Mouse (Mus musculus): Measurements from ENCODE around the gene Psmb11. TPM values are rescaled to one million over a fixed set of nuclear protein-coding genes. Genes with fewer than 3 reads are reported as not detected.

Gene Psmb11
- total and polyA plus RNA-seq, 3 experiments: not detected

DNA sequence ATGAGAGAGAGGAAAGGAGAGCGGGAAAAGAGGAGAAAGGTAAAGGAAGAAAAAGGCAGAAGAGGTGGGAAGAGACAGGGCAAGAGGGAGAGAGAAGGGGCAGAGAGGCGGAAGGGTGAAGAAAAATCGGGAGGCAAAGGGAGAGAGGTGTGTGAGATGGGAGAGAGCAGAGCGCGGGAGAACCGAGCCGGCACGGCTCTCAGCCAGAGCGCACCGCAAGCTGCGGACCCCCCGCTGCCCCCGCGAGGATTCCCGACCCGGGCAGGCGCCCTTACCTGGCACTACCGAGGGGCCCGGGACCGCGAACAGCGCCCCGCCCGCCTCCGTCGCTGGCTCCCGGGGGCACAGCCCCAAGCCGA, 19.7 kb downstream of the Psmb11 start, which contains the start of gene Gm17606:
Gene Gm17606, plus strand, starts transcription at position 7 of the 359 bp plus-strand sequence.
- DNase-seq: no peak

DNA sequence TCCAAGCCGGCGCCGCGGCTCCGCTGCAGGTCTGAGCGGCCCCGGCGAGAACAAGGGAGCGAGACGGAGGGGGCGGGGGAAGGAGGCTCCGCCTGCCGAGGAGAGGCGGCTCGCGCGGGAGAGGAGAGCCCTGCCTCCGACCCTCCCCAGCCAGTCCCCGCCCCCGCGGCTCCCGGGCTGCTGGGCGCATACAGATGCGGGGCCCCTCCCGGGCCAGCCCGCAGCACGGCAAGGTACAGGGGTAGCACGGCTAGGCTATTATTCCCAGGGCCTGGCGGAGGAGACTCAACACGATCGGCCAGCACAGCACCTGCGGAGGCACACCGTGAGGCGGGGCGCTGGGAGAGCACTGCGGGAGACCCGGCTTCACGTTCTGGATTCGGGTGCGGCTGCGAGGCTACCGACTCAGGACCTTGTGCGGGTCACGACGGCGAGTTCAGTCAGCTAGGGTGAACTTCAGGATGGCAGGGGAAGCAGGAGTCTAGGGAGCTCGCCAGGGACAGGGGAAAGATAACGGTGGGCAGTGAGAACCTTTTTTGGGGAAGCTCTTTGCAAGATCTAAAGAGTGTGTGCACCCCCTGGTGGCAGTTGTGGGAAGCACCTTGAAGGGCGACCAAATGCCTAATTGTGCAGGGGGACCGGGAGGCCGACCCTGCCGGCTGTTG, 20.2 kb downstream of the Psmb11 start, which contains the start of gene Cdh24:
Gene Cdh24, minus strand, starts transcription at position 60 of the 665 bp plus-strand sequence.
- DNase-seq: peak; percentile 95

DNA sequence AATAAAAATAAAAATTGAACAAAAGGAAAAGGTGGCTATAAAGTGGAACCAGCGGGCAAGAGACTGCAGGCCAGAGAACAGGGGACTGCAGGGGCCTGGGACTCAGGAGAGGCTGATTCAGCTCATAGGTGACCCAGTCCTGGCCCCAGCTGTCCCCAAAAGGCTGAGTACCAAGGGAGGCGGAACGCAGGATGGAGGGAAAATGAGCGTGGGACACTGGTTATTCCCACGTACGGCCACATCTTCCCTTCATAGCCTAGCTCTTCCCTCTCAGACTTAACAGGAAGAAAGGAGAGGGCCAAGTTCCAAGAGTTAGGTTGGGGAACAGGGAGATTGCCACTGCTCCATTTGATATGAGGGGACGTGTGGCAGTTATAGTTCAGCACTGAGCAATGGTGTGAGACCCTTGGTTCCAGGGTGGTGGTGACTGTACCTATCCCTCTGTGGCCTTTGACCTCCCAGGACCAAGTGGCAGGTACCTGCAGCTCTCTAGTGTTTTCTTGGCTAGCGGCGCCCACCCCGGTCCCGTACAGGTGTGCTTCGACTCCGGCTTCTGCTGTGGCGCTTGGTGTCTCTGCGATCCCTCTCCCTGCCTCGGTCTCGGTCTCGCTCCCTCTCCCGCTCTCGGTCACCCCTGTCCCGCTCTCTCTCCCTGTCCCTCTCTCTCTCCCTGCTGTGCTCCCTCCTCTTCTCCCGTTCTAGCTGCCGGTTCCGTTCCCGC, 21.2 kb downstream of the Psmb11 start:
- DNase-seq: no peak

DNA sequence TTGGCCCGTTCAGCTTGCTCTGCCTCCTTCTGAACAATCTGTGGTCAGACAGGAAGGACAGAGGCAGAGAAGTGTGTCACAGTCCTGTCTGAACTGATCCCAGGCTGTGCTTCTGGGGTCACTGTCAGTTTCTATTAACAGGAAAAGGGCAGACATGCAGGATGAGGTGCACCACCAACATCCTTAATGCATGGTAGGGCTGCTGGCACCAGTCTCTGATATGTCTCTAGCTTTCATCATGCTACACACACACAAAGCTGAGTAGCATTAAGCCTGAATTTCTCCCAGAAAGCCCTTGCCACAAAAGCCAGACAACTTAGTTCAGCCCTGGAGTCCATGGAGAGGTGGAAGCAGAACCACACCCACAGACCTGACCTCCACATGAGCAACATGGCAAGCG, 21.8 kb downstream of the Psmb11 start:
- no peak for DNase-seq

DNA sequence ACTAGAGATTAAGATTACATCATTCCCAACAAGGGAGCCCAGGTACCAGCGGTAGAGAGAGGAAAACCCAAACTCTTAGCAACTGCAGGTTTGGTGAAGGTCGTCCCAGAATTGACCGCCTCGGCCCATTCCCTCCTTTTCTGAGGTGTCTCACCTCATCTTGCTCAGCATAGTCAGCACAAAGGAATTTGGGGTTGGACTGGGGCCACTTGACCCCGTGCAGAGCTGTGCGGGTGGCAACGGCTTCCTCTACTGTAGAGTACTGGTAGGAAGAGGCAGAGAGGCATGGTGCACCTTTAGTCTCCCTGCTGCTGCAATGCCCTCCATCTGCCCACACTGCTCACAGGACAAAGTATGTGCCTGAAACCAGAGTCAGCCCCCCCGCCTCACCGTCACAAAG, 23.1 kb downstream of the Psmb11 start:
- DNase-seq: peak; percentile 61

DNA sequence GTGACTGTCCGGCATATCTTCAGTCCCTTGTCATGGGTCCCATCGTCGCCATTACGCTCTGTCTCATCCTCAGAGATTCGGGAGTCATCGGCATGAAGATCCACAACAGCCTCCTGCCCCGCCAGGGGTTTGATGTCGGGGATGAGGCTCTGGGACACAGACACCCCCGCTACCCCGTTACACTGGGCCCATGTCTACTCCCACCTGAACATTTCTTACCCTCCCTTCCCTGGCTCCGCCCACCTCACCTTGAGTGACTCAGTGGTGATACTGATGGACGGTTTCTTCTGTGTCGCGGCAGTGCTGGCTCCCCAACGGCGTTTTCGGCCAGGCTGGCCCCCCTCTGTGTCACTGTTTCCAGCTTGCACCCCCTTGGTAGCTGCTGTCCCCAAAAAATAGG, 25.2 kb downstream of the Psmb11 start:
- DNase-seq: no peak

DNA sequence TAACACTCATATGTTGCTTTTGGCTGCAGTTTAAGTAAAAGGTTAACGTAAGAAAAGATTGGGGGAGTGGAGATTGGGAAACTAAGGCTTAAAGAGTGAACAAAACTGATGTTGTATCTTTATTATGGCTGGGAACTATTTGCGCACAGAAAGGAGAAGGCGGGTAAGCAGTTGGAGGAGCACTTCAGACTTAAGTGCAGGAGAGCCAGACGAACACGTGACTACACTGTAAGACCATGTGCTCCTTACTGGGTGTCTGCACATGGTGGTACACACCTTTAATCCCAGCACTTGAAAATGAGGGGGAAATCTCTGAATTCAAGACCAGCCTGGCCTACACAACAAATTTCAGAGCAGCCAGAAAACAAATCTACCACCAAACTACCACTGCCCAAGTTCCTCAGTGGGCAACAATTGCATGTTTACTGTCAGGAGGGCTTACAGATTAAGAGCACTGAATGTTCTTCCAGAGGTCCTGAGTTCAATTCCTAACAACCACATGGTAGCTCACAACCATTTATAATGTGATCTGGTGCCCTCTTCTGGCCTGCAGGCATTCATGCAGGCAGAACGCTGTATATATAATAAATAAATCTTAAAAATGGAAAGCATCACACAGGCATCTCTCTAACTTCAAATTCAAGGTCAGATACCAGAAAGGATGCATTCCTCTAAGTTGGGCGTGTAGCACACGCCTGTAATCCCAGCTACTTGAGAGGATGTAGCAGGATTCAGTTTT, 25.8 kb downstream of the Psmb11 start:
- DNase-seq: no peak

DNA sequence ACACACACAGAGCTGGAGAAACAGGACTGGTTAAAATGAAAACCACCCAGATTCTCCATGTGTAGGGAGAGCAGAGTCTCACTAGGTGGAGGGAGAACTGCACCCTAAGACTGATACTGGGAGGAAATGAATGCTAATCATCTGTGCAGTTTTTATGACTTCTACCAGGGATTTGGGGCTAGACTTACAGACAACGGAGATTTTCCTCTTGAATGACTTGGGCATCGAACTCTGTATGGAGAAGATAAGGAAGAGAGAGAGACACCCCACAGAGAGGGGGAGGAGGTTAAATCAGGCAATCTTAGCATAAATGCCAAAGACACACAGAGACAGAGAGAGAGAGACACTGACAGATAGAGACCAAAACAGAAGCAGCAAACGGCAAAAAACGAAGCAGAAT, 26.7 kb downstream of the Psmb11 start:
- DNase-seq: no peak

DNA sequence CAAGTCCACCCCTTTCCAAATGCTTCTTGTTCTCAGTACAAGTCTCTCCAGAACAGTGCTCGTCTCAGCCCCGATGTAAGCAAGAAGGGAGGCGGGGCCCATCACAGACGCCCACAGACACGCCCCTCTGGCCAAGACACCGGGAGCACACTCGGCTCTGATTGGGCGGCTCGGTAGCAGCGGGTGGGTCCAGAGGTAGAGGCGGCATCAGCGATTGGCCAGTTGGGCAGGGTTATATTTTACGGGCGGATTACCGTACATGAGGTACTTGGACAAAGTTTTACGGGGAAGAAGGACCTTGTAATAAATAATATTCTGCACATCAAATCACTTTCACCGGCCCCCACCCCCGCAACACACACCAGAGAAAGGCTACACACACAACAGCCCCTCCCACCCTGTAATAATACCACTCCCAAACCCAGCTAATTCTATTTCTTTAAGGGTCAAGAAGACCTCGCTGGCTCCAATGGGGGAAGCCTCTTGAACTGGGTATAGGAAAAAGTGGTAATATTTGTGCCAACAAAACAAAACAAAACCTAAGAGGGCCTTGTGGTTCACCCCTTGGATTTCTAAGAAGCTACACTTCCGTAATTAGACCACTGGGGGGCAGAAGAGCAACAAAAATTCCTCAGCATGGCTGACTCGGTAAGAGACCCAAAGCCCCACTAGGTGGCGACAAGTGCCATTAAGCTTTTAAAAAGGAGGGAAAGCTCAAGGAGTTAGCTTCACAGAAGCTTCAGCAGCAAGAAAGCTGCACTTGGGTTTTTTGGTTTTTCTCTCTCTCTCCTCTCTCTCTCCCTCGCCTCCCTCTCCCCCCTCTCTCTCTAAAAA, 29.6 kb downstream of the Psmb11 start:
- peak; percentile 86 for DNase-seq

DNA sequence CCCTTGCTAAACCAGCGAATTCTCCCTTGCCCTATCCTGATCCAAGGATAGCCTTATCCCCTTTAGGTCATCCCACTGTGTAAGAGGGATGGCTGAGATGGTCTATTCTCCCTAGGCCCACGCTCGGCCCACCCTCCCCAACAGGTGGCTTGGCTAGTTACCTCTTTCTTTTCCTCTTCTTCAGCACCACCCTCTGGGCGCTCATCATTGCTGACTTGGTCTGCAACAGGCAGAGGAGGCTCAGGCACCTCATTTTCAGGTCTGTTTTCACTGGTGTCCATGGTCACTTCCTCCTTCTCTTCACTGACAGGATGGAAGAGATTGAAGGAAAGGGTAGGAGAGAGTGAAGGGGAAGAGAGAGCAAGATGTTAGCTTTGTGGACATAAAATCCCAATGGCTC, 30.3 kb downstream of the Psmb11 start:
- no peak for DNase-seq

DNA sequence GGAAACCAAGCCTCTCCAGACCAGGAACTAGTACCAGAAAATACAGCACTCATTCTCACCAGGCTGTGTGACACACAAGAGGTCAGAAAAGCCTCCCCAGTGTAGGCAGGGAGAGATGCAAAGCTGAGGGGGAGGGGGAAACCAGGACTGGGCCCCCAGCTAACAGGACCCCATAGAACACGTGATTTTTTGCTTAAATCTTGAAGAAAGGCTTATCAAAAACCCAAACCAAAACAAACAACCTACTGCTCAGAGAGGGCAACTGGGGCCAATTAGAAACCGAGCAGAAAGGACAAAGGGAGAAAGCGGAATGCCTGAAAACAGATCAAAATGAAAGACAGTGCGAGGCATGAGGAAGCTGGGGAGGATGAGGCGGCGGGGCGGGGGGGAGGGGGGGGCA, 31.6 kb downstream of the Psmb11 start:
- DNase-seq: no peak

DNA sequence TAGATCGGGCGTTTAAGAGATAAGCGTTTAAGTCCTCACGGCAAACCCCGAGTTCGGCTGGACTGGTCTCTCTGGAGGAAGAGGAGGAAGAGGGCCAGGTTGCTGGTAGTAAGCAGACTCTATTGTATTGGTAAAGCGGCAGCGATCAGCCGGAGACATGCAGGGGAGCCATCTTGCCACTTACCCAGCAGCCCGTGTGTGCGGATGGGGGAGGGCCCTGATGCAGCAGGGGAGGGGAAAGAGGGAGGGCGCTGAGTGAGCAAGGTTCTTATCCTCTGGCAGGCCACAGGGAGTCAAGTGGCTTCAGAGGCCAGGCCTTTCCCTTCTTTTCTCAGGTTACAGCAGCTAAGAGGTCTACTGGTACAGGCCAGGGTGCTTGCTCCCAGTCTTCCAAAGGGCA, 32.3 kb downstream of the Psmb11 start:
- DNase-seq: peak; percentile 94

DNA sequence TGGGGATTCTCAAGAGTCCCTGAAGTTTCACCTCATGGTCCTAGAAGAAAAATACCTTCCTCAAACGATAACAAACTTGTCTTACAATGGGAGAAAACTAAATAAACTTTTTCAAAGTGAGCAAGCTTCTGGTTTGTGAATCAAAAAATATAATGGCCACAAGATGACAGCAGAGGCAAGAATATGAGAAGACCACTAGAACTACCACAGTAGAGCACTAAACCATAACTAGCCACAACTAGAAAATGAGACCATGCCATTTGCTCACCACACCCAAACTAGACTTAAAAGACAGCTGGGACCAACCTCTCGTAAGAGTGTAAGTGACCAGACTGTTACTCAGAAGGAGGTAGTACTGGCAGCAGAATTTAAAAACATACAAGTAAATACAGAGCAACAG, 38.8 kb downstream of the Psmb11 start:
- DNase-seq: no peak

DNA sequence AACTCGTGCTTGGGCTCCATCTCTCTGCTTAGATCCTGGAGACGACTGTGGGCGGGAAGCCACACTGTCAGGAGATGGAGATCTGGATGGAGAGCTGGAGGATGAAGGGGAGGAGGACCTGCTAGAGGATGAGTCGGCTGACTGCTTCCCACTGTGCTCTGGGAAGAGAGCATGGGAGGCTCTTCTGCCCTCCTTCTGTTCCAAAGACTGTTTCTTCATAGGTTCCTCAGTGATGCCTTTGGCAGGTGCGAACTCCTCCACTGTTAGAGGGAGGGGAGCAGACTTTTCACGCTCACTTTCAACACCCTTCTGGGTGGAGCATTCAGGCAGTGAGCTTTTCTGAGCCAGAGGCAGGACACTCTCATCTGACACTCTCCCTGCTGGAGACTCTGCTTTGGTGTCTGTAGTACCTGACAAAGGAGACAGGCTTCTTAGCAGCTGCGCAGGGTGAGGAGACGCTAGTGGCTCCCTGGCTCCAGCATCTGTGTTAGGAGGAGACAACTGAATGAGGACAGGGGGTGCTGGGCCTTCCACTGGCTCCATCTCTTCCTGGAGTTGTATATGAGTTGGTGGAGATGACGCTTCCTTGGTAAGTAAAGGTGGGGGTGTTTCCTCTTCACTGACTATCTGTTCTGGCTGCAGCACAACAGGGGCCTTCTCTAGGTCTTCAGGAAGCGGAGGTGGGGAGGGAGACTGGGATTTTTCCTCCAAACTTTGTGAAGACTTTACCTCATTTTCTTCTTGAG, 43.4 kb downstream of the Psmb11 start:
- DNase-seq: no peak

DNA sequence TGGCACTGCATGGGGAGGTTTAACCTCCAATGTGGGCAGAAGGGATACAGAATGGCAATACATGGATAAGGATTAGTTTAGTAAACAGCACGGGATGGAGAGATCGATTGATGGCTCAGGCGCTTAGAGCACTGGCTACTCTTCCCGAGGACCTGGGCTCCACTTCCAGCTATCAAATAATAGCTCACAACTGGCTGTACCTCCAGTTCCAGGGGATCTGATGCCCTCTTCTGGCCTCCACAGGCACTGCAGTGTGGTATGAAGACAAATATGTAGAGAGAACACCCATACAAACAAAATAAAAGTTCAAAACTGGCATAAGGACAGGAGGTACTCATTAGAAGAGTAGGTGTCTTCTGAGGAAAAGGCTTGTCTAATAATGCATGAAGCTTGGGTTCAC, 48.1 kb downstream of the Psmb11 start:
- peak; percentile 58 for DNase-seq

DNA sequence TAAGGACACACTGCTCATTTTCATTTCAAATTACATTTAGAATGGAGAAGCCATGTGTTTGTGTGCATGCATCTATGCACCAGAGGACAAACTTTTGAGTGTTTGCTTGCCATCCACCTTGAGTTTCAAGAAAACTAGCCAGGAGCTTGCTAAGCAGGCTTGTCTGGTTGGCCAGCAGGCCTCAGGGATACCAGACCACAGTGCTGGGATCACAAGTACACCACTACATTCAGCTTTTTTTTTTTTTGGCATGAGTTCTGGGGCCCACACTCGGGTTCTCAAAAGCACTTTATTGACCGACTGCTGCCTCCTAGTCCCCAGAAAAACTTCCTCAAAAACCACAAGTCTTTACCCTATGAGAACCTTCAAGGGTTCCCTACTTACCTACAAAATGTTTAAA, 53.1 kb downstream of the Psmb11 start:
- DNase-seq: no peak

DNA sequence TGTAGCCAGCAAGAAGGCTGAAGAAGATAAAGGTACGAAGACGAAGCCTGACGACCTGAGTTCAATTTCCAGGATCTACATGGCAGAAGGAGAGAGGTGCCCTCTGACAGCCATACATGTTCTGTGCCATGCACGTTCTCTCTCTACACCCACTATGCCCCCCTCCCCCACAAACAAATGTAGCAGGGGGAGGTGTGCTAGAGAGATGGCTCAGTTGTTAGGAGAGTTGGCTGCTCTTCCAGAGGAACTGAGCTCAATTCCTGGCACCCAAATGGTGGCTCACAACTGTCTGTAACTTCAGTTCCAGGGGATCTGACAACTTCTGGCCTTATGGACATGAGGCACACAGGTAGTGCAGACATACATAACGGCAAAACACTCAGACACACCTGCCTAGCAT, 55.1 kb downstream of the Psmb11 start:
- no peak for DNase-seq

DNA sequence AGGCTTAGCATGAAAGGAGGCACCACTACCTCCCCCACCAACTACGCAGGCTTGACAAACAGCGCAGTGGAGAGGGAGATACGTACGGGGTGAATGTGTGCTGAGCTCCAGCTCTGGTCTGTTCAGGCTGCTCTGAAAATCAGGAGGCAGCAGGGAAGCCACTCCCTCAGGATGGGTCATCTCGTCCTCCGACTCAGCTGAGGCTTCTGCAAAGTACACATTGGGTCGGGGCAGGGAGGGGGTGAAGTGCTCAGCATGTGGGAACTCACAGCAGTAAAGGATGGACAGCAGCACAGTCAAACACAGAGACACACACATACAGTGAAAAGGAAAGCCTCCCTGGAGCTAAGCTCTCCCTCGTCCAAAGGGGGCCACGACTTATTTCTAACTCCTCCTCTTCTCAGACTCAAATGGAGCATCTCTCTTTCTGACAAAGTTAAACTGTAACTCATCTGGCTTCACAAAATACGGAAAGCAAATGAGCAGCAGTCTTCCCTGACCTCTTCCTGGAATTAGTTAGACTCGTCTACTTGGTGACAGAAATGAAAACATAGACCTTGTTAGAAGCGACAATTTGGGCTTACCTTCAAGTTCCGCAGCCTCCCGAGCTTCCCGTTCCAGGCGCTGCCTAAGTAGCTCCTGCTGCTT, 57.5 kb downstream of the Psmb11 start:
- no peak for DNase-seq

Measured in adrenal gland, adult 2 months (tissue).